Mouse (Mus musculus): Measurements from ENCODE around the gene Ppp6r1. TPM values are rescaled to one million over a fixed set of nuclear protein-coding genes. Genes with fewer than 3 reads are reported as not detected.
A peak's percentile ranks its signal among the peaks of the same experiment; 100 is the strongest.

Gene Ppp6r1
- total RNA-seq, 1 experiment from 2014 or later = 174 TPM

GRCm38 (mm10) chr7:4659911-4660443, 1.2 kb upstream of the Ppp6r1 start:
- no peak for ATAC-seq (ENCODE audit: extremely low read depth, insufficient number of reproducible peaks, low FRiP score, poor library complexity, severe bottlenecking)

- 0 out of 2 replicates have a peak, but pooled peaks have one; percentile 1 for ATAC-seq (ENCODE audit: extremely low read depth, insufficient number of reproducible peaks, low FRiP score, poor library complexity, severe bottlenecking)
These were observed 501 bp downstream of the Ppp6r1 start for GRCm38 (mm10) chr7:4658128-4658907.

GRCm38 (mm10) chr7:4657521-4658127, 1.2 kb downstream of the Ppp6r1 start:
- ATAC-seq (ENCODE audit: extremely low read depth, insufficient number of reproducible peaks, low FRiP score, poor library complexity, severe bottlenecking) = no peak

GRCm38 (mm10) chr7:4656818-4657217, 2.0 kb downstream of the Ppp6r1 start:
- no peak for ATAC-seq (ENCODE audit: extremely low read depth, insufficient number of reproducible peaks, low FRiP score, poor library complexity, severe bottlenecking)

GRCm38 (mm10) chr7:4655916-4656315, 2.9 kb downstream of the Ppp6r1 start:
- no peak for ATAC-seq (ENCODE audit: extremely low read depth, insufficient number of reproducible peaks, low FRiP score, poor library complexity, severe bottlenecking)

- ATAC-seq (ENCODE audit: extremely low read depth, insufficient number of reproducible peaks, low FRiP score, poor library complexity, severe bottlenecking) = no peak
These were observed 3.4 kb downstream of the Ppp6r1 start for GRCm38 (mm10) chr7:4655393-4655792.

GRCm38 (mm10) chr7:4654221-4654620, 4.6 kb downstream of the Ppp6r1 start:
- no peak for ATAC-seq (ENCODE audit: extremely low read depth, insufficient number of reproducible peaks, low FRiP score, poor library complexity, severe bottlenecking)

GRCm38 (mm10) chr7:4653780-4654179, 5.0 kb downstream of the Ppp6r1 start:
- peak; percentile 78 for ATAC-seq (ENCODE audit: extremely low read depth, insufficient number of reproducible peaks, low FRiP score, poor library complexity, severe bottlenecking)

GRCm38 (mm10) chr7:4653351-4653750, 5.5 kb downstream of the Ppp6r1 start:
- 0 out of 2 replicates have a peak, but pooled peaks have one; percentile 7 for ATAC-seq (ENCODE audit: extremely low read depth, insufficient number of reproducible peaks, low FRiP score, poor library complexity, severe bottlenecking)

GRCm38 (mm10) chr7:4652726-4653125, 6.1 kb downstream of the Ppp6r1 start:
- no peak for ATAC-seq (ENCODE audit: extremely low read depth, insufficient number of reproducible peaks, low FRiP score, poor library complexity, severe bottlenecking)

- peak; percentile 18; the same call in 1 of the 2 replicates for ATAC-seq (ENCODE audit: extremely low read depth, insufficient number of reproducible peaks, low FRiP score, poor library complexity, severe bottlenecking)
These were observed 7.2 kb downstream of the Ppp6r1 start for GRCm38 (mm10) chr7:4651581-4651980.

GRCm38 (mm10) chr7:4647992-4648391, 10.8 kb downstream of the Ppp6r1 start:
- no peak for ATAC-seq (ENCODE audit: extremely low read depth, insufficient number of reproducible peaks, low FRiP score, poor library complexity, severe bottlenecking)

GRCm38 (mm10) chr7:4647291-4647690, 11.5 kb downstream of the Ppp6r1 start:
- peak; percentile 88 for ATAC-seq (ENCODE audit: extremely low read depth, insufficient number of reproducible peaks, low FRiP score, poor library complexity, severe bottlenecking)

- ATAC-seq (ENCODE audit: extremely low read depth, insufficient number of reproducible peaks, low FRiP score, poor library complexity, severe bottlenecking) = no peak
These were observed 12.0 kb downstream of the Ppp6r1 start for GRCm38 (mm10) chr7:4646806-4647205.

GRCm38 (mm10) chr7:4643225-4643624, 15.6 kb downstream of the Ppp6r1 start:
- ATAC-seq (ENCODE audit: extremely low read depth, insufficient number of reproducible peaks, low FRiP score, poor library complexity, severe bottlenecking) = no peak

- ATAC-seq (ENCODE audit: extremely low read depth, insufficient number of reproducible peaks, low FRiP score, poor library complexity, severe bottlenecking) = no peak
These were observed 16.9 kb downstream of the Ppp6r1 start for GRCm38 (mm10) chr7:4641956-4642355.

GRCm38 (mm10) chr7:4641155-4641554, 17.7 kb downstream of the Ppp6r1 start:
- no peak; the same call in 1 of the 2 replicates for ATAC-seq (ENCODE audit: extremely low read depth, insufficient number of reproducible peaks, low FRiP score, poor library complexity, severe bottlenecking)

- ATAC-seq (ENCODE audit: extremely low read depth, insufficient number of reproducible peaks, low FRiP score, poor library complexity, severe bottlenecking) = no peak
These were observed 22.6 kb downstream of the Ppp6r1 start for GRCm38 (mm10) chr7:4636179-4636578.

- no peak for ATAC-seq (ENCODE audit: extremely low read depth, insufficient number of reproducible peaks, low FRiP score, poor library complexity, severe bottlenecking)
These were observed 27.8 kb downstream of the Ppp6r1 start, which contains the start of gene Tmem86b for GRCm38 (mm10) chr7:4631031-4631430. TSS of gene Tmem86b (minus strand) at chr7:4631422.

- ATAC-seq (ENCODE audit: extremely low read depth, insufficient number of reproducible peaks, low FRiP score, poor library complexity, severe bottlenecking) = no peak
These were observed 28.6 kb downstream of the Ppp6r1 start for GRCm38 (mm10) chr7:4630198-4630597.
